Mouse (Mus musculus) intestine, postnatal 0 days (tissue): ENCODE measurements around the gene Mettl17. TPM values are rescaled to one million over a fixed set of nuclear protein-coding genes. Genes with fewer than 3 reads are reported as not detected.

Experiments
- ATAC-seq: fragments of 200-750 bp; cut with Nextera tagmentation; 2 replicates; pipeline ENCODE4 v1.8.0; 2017; ENCODE audit warnings: mild to moderate bottlenecking, moderate TSS enrichment, moderate library complexity
- H3K27ac ChIP-seq: fragments of 300-500 bp; sonication (generic); 2 replicates; pipeline ENCODE4 v1.5.1; 2014; ENCODE audit warnings: mild to moderate bottlenecking, low read depth, low read length, moderate library complexity
- H3K27me3 ChIP-seq: fragments of 300-500 bp; sonication (generic); replicated peaks from 2 replicates; pipeline ENCODE4 v1.6.1; 2014; ENCODE audit warnings: low read length, mixed read lengths; ENCODE audit not compliant: control insufficient read depth, insufficient read depth
- H3K36me3 ChIP-seq: fragments of 300-500 bp; sonication (generic); 2 replicates; pipeline ENCODE4 v1.6.1; 2014; ENCODE audit warnings: mild to moderate bottlenecking, moderate library complexity; ENCODE audit not compliant: control insufficient read depth, insufficient read depth
- H3K4me1 ChIP-seq: fragments of 300-500 bp; sonication (generic); replicated peaks from 2 replicates; pipeline ENCODE4 v1.6.1; 2014; ENCODE audit warnings: antibody characterized with exemption, low read length, mixed read lengths; ENCODE audit not compliant: control insufficient read depth, insufficient read depth
- H3K4me2 ChIP-seq: fragments of 300-500 bp; sonication (generic); replicated peaks from 2 replicates; pipeline ENCODE4 v1.6.1; 2014; ENCODE audit warnings: low read depth, mild to moderate bottlenecking, moderate library complexity
- H3K4me3 ChIP-seq: fragments of 300-500 bp; sonication (generic); 2 replicates; pipeline ENCODE4 v1.5.1; 2014; ENCODE audit warnings: low read depth, low read length
- H3K9ac ChIP-seq: fragments of 300-500 bp; sonication (generic); 2 replicates; pipeline ENCODE4 v1.6.1; 2014; ENCODE audit warnings: mild to moderate bottlenecking, low read depth, low read length
- H3K9me3 ChIP-seq: fragments of 300-500 bp; sonication (generic); 2 replicates; pipeline ENCODE4 v1.6.1; 2016; ENCODE audit warnings: mixed run types; ENCODE audit not compliant: control insufficient read depth
- CTCF ChIP-seq: sonication (generic); IDR thresholded peaks from 2 replicates; pipeline ENCODE4 v1.5.1; 2016; ENCODE audit warnings: low read depth, mild to moderate bottlenecking, control low read depth, antibody characterized with exemption, moderate library complexity
- WGBS: fragments of 180-500 bp; shearing (Covaris S2); extraction: QIAGEN DNeasy Blood & Tissue Kit; methylation state at CpG from one replicate; pipeline ENCODE4 v1.1.7; 2014; 5-methylcytosine and 5-hydroxymethylcytosine counted together
- polyA plus RNA-seq: library from polyadenylated mRNA; unstranded; fragments of >200 nt; fragmentation: Nextera tagmentation; extraction: Ambion mirVana; gene quantifications from 2 replicates; pipeline ENCODE4 v1.2.1, GENCODE M21; 2015

Gene Mettl17
- polyA plus RNA-seq, 1 experiment from 2014 or later = 19.7 TPM

DNA sequence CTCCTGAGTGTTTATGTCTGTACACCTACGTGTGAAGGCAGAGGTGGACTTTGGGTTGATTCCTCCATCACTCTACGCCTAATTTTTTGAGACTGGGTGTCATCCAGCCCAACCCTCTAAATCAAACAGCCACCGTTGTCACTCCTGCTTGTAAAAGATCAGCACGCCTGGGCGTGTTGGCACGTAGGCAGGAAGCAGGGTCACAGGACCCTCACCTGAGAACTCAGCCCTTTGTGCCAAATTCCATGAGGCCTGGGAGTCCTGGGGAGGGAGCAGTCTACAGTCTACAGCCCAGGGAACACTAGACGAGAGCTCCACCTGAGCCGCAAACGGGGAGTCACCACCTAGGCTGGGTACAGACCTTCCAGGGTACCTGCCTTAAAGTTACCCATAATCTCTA lies 19.1 kb downstream of the Mettl17 start:
- Histone ChIP-seq H3K4me1 (no peaks in the 10 kb centered on the region), H3K27ac (no peak overlapping the region), H3K4me2 (no peak overlapping the region), H3K36me3 (peaks cover 7% of the 10 kb centered on the region; the same call in 1 of the 2 replicates), H3K9me3 (no peaks in the 10 kb centered on the region), H3K9ac (no peak overlapping the region), H3K4me3 (no peak overlapping the region), H3K27me3 (no peaks in the 10 kb centered on the region)
- no peak for ATAC-seq
- TF ChIP-seq CTCF = no peak
- WGBS = 49% methylated on average over 9 of the region's 9 CpGs

DNA sequence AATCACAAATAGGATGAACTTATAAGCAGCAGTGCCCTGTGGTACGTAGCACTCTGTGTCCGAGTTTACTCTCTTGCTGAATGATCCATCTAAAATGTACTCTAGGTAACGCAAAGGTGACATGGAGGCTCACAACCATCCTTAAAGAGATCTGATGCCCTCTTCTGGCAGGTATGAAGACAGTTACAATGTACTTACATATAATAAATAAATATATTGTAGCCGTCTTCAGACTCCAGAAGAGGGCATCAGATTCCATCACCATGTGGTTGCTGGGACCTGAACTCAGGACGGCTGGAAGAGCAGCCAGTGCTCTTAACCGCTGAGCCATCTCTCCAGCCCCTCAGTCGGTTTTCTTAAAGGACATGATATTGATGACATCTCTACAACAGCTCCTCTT lies 20.1 kb downstream of the Mettl17 start:
- Histone ChIP-seq H3K4me2 (no peak overlapping the region), H3K4me3 (no peak overlapping the region), H3K36me3 (peaks cover 9% of the 10 kb centered on the region; the same call in 1 of the 2 replicates), H3K9me3 (no peaks in the 10 kb centered on the region), H3K27me3 (no peaks in the 10 kb centered on the region), H3K4me1 (no peaks in the 10 kb centered on the region), H3K27ac (no peak overlapping the region), H3K9ac (no peak overlapping the region)
- no peak for ATAC-seq
- 68% methylated on average over 7 of the region's 7 CpGs for WGBS
- TF ChIP-seq CTCF = peak; percentile 63

DNA sequence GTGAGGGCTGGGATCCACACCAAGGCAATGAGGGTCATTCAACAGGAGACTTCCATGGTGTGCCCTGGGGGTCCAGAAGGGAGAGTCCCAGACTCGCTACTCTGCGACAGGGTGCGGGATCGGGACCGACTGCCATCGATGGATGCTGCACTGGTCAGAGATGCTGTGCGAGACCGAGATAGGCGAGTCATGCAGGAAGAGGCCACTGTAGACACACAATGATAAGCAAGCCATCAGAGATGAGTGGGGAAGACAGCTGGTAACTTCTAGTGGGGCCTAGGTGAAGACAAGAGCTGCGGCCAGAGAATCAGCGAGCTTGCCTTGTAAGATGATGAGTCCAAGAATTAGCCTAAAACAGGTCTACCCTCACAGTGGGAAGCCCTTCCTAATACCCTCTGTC lies 21.5 kb downstream of the Mettl17 start:
- TF ChIP-seq CTCF = no peak
- 93% methylated on average over 11 of the region's 11 CpGs for WGBS
- no peak overlapping the region for H3K27ac ChIP-seq
- no peak for ATAC-seq
- no peaks in the 10 kb centered on the region for H3K27me3 ChIP-seq
- no peak overlapping the region for H3K4me3 ChIP-seq
- H3K4me1 ChIP-seq = no peaks in the 10 kb centered on the region
- H3K36me3 ChIP-seq = peaks cover 18% of the 10 kb centered on the region; the same call in 1 of the 2 replicates
- no peak overlapping the region for H3K9ac ChIP-seq
- no peaks in the 10 kb centered on the region for H3K9me3 ChIP-seq
- no peak overlapping the region for H3K4me2 ChIP-seq

GRCm38 (mm10) chr14:51911301-51911700 lies 26.7 kb downstream of the Mettl17 start:
- H3K4me1 ChIP-seq = no peaks in the 10 kb centered on the region; the same call in 1 of the 2 replicates
- H3K36me3 ChIP-seq = peaks cover 14% of the 10 kb centered on the region; the same call in 1 of the 2 replicates
- no peak overlapping the region for H3K27ac ChIP-seq
- no peak overlapping the region for H3K9ac ChIP-seq
- no peaks in the 10 kb centered on the region for H3K27me3 ChIP-seq
- H3K4me2 ChIP-seq = no peak overlapping the region
- no peak for TF ChIP-seq CTCF
- H3K9me3 ChIP-seq = no peaks in the 10 kb centered on the region
- H3K4me3 ChIP-seq = no peak overlapping the region
- 88% methylated on average over 10 of the region's 10 CpGs for WGBS
- no peak for ATAC-seq

DNA sequence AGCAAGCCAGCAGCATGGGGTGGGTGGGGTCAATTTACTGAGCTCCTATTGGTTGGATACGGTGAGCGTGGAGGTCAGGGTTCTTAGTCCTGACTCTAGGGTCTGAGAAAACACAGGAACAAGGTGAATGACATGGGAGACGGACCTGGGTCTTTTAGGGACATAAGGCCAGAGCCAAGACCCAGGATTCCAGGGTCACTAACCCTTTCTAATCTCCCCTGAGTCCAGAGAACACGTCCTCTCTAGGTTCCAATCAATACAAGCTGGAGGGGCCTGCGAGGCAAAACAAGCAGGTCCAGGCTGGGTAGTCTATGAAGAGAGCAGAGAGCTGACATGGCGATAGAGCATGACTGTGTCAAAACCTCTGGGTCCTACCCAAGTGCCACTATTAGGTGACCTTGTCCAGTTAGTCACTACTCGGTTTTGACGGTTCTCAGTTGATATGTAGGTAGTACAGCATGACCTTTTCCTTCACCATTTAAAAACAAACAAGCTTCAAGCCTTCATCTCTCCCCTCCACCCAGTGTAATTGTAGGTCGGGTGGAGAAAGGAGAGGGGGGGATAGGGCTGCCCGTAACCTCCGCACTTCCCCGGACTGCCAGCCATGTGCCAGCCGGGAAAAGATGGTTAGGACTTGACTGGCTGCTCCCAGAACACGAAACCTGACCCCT lies 27.9 kb downstream of the Mettl17 start:
- TF ChIP-seq CTCF = no peak
- ATAC-seq = peak; percentile 40; the same call in 1 of the 2 replicates
- Histone ChIP-seq H3K4me1 (no peaks in the 10 kb centered on the region; the same call in 1 of the 2 replicates), H3K36me3 (peaks cover 11% of the 10 kb centered on the region; the same call in 1 of the 2 replicates), H3K27me3 (no peaks in the 10 kb centered on the region), H3K27ac (0 out of 2 replicates have a peak overlapping the region, but pooled peaks have one; percentile 74), H3K4me2 (peak overlapping the region; percentile 98), H3K9me3 (no peaks in the 10 kb centered on the region), H3K4me3 (peak overlapping the region; percentile 57), H3K9ac (peak overlapping the region; percentile 59)
- WGBS = 15% methylated on average over 14 of the region's 14 CpGs

- no peaks in the 10 kb centered on the region for H3K9me3 ChIP-seq
- H3K9ac ChIP-seq = peak overlapping the region; percentile 59
- peak; percentile 80 for ATAC-seq
- H3K4me3 ChIP-seq = peak overlapping the region; percentile 57
- H3K36me3 ChIP-seq = peaks cover 11% of the 10 kb centered on the region; the same call in 1 of the 2 replicates
- no peak for TF ChIP-seq CTCF
- peak overlapping the region; percentile 74 for H3K27ac ChIP-seq
- no peaks in the 10 kb centered on the region; the same call in 1 of the 2 replicates for H3K4me1 ChIP-seq
- no peaks in the 10 kb centered on the region for H3K27me3 ChIP-seq
- WGBS = under 1% methylated on average over 58 of the region's 58 CpGs
- peak overlapping the region; percentile 98 for H3K4me2 ChIP-seq
Measured at GRCm38 (mm10) chr14:51913062-51913959, 28.7 kb downstream of the Mettl17 start.
